Mouse (Mus musculus): ENCODE measurements around the gene Olfr395. TPM values are rescaled to one million over a fixed set of nuclear protein-coding genes. Genes with fewer than 3 reads are reported as not detected.
"Not testable (repeated sequence)": the region's sequence is repeated elsewhere in the genome, so short reads cannot be mapped to it uniquely, and the experiment has no call there.

The Olfr395 gene
- not detected in 2 replicates for polyA plus RNA-seq (2015; fragmentation: Nextera tagmentation; extraction: Ambion mirVana)

DNA sequence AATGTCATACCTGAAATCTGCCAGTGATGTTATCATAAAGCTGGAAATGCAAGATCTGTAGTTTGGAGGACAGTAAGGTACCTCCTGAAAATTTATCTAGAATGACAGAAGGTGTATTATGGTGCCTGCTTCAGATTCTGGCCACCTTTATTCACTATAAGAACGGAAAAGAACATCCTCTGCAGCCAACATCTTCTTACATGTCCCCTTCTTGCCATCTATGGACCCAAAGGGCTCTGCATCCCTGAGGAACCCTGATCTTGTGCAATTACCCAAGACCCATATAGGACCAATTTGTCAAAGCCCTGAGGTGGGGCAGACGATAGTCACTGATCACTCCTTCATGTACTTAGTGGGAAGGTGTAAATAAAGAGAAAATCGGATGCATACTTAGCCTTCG is at the start of gene Olfr395:
Gene Olfr395, minus strand, starts transcription at position 101 of the 400 bp plus-strand sequence.
- not testable (repeated sequence) for H3K27ac ChIP-seq (ENCODE audit: low read length); H3K36me3 ChIP-seq (ENCODE audit: control insufficient read depth, insufficient read depth, low read length); H3K9me3 ChIP-seq (replicated peaks; ENCODE audit: control insufficient read depth, low read length); ATAC-seq (ENCODE audit: insufficient read depth, low FRiP score); H3K4me3 ChIP-seq (replicated peaks; ENCODE audit: low read length); H3K27me3 ChIP-seq (ENCODE audit: control insufficient read depth, insufficient read depth, low read length); H3K4me1 ChIP-seq (ENCODE audit: control insufficient read depth, insufficient read depth, low read length); H3K4me2 ChIP-seq (ENCODE audit: low read depth, low read length); H3K9ac ChIP-seq (ENCODE audit: low read length)
- WGBS: 77% methylated on average over 4 of the region's 4 CpGs

DNA sequence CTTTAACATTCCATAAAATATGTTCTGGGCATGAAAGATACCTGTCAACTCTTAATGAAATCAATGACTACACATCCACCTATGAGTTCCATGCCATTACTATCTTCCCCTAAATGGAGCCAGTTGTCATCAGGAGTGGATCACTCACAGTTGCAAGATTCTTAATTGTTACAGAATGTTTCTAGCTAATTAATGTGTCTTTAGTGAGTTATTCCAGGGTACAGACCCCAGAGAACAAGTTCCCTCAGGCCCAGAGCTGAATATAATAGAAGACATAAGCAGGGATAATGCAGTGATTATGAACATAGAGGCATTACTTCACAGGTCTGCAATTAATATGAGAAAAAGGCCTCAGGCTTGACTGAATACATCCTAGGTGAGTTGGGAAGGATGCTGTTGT is 27.3 kb upstream of the Olfr395 start, which contains the start of gene Olfr23:
Gene Olfr23, plus strand, starts transcription at position 301 of the 400 bp plus-strand sequence.
- ATAC-seq (ENCODE audit: insufficient read depth, low FRiP score): no peak
- H3K27ac ChIP-seq (ENCODE audit: low read length): no peak within 1 kb of the TSS

DNA sequence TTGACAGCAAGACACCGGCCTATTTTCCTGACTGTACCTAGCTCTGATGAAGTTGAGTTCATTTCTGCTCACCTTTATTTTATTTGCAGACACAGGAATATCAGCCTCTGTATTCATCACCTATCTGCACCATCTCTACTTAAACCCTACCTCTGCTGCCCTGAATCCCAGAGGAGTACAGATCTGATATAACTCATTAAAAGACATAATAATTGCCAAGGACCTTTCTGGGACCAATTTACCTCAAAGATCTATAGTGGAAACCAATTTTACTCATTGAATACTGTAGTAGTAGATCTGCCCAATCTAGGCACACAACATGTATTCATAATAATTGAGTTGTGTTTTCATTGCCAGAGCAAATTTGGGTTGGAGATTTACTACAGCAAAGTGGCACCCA is 18.4 kb downstream of the Olfr395 start, which contains the start of gene Olfr394:
Gene Olfr394, minus strand, starts transcription at position 101 of the 400 bp plus-strand sequence.
- no peak within 1 kb of the TSS for H3K4me2 ChIP-seq (ENCODE audit: low read depth, low read length)
- 77% methylated on average over 1 of the region's 1 CpGs for WGBS
- ATAC-seq (ENCODE audit: insufficient read depth, low FRiP score): no peak

More for the DNA sequence above, 27.3 kb upstream of the Olfr395 start, which contains the start of gene Olfr23:
- no peak within 1 kb of the TSS for H3K4me3 ChIP-seq (replicated peaks; ENCODE audit: low read length)
- no peak within 1 kb of the TSS for H3K9ac ChIP-seq (ENCODE audit: low read length)
- no peaks in the 10 kb centered on the region for H3K36me3 ChIP-seq (ENCODE audit: control insufficient read depth, insufficient read depth, low read length)
- H3K4me1 ChIP-seq (ENCODE audit: control insufficient read depth, insufficient read depth, low read length): no peaks in the 10 kb centered on the region
- H3K4me2 ChIP-seq (ENCODE audit: low read depth, low read length): no peak within 1 kb of the TSS
- no peaks in the 10 kb centered on the region for H3K9me3 ChIP-seq (replicated peaks; ENCODE audit: control insufficient read depth, low read length)
- H3K27me3 ChIP-seq (ENCODE audit: control insufficient read depth, insufficient read depth, low read length): no peaks in the 10 kb centered on the region

More for the DNA sequence above, 18.4 kb downstream of the Olfr395 start, which contains the start of gene Olfr394:
- Histone ChIP-seq H3K27me3 (ENCODE audit: control insufficient read depth, insufficient read depth, low read length) (no peaks in the 10 kb centered on the region), H3K36me3 (ENCODE audit: control insufficient read depth, insufficient read depth, low read length) (no peaks in the 10 kb centered on the region), H3K4me3 (replicated peaks; ENCODE audit: low read length) (no peak within 1 kb of the TSS), H3K27ac (ENCODE audit: low read length) (no peak within 1 kb of the TSS), H3K4me1 (ENCODE audit: control insufficient read depth, insufficient read depth, low read length) (no peaks in the 10 kb centered on the region), H3K9me3 (replicated peaks; ENCODE audit: control insufficient read depth, low read length) (no peaks in the 10 kb centered on the region), H3K9ac (ENCODE audit: low read length) (no peak within 1 kb of the TSS)

Other genes starting within 250 kb of the Olfr395 start
- not detected in 2 replicates for gene Zfp735, start 220.5 kb downstream of the Olfr395 start, polyA plus RNA-seq (2015; fragmentation: Nextera tagmentation; extraction: Ambion mirVana)
- gene Olfr389, start 128.6 kb downstream of the Olfr395 start, polyA plus RNA-seq (2015; fragmentation: Nextera tagmentation; extraction: Ambion mirVana): not detected in 2 replicates
- not detected in 2 replicates for gene Olfr390, start 126.3 kb downstream of the Olfr395 start, polyA plus RNA-seq (2015; fragmentation: Nextera tagmentation; extraction: Ambion mirVana)
- not detected in 2 replicates for gene Olfr391-ps, start 106.2 kb downstream of the Olfr395 start, polyA plus RNA-seq (2015; fragmentation: Nextera tagmentation; extraction: Ambion mirVana)
- gene Olfr392, start 92.2 kb downstream of the Olfr395 start, polyA plus RNA-seq (2015; fragmentation: Nextera tagmentation; extraction: Ambion mirVana): not detected in 2 replicates
- not detected in 2 replicates for gene Olfr393, start 57.8 kb downstream of the Olfr395 start, polyA plus RNA-seq (2015; fragmentation: Nextera tagmentation; extraction: Ambion mirVana)
- not detected in 2 replicates for gene Olfr394, start 18.5 kb downstream of the Olfr395 start, polyA plus RNA-seq (2015; fragmentation: Nextera tagmentation; extraction: Ambion mirVana)
- gene Olfr23, start 27.4 kb upstream of the Olfr395 start, polyA plus RNA-seq (2015; fragmentation: Nextera tagmentation; extraction: Ambion mirVana): not detected in 2 replicates
- gene Olfr397, start 51.5 kb upstream of the Olfr395 start, polyA plus RNA-seq (2015; fragmentation: Nextera tagmentation; extraction: Ambion mirVana): not detected in 2 replicates
- not detected in 2 replicates for gene Olfr398, start 81.1 kb upstream of the Olfr395 start, polyA plus RNA-seq (2015; fragmentation: Nextera tagmentation; extraction: Ambion mirVana)
- not detected in 2 replicates for gene Olfr139, start 147.3 kb upstream of the Olfr395 start, polyA plus RNA-seq (2015; fragmentation: Nextera tagmentation; extraction: Ambion mirVana)
- gene Olfr399, start 147.3 kb upstream of the Olfr395 start, polyA plus RNA-seq (2015; fragmentation: Nextera tagmentation; extraction: Ambion mirVana): not detected in 2 replicates
- gene Zfp616, start 160.7 kb upstream of the Olfr395 start, polyA plus RNA-seq (2015; fragmentation: Nextera tagmentation; extraction: Ambion mirVana): not detected in 2 replicates
- gene Olfr401, start 204.4 kb upstream of the Olfr395 start, polyA plus RNA-seq (2015; fragmentation: Nextera tagmentation; extraction: Ambion mirVana): not detected in 2 replicates
- not detected in 2 replicates for gene Olfr402, start 244.2 kb upstream of the Olfr395 start, polyA plus RNA-seq (2015; fragmentation: Nextera tagmentation; extraction: Ambion mirVana)

Data from stomach, embryonic 16.5 days (tissue).